Mouse (Mus musculus) bone marrow, adult 2 months (tissue): ENCODE data around the gene Cmc1. TPM values are rescaled to one million over a fixed set of nuclear protein-coding genes. Genes with fewer than 3 reads are reported as not detected.

Experiments used
- H3K27ac ChIP-seq: fragments of 200-500 bp; 2 replicates; pipeline ENCODE4 v1.5.1; 2012; ENCODE audit warnings: low read depth, mild to moderate bottlenecking, control low read depth, inconsistent platforms, low read length; ENCODE audit not compliant: control insufficient read depth, poor library complexity, insufficient read depth
- H3K4me1 ChIP-seq: fragments of 200-500 bp; 2 replicates; pipeline ENCODE4 v1.6.1; 2011; ENCODE audit warnings: low read length; ENCODE audit not compliant: control insufficient read depth, insufficient read depth
- H3K4me3 ChIP-seq: fragments of 200-500 bp; replicated peaks from 2 replicates; pipeline ENCODE3; 2011; ENCODE audit warnings: mild to moderate bottlenecking, low read depth, low read length, control low read depth; ENCODE audit not compliant: control insufficient read depth
- CTCF ChIP-seq: fragments of 200-500 bp; IDR thresholded peaks from 2 replicates; pipeline ENCODE4 v1.5.1; 2011; ENCODE audit warnings: low read length, control low read depth; ENCODE audit not compliant: control insufficient read depth, insufficient read depth
- POLR2A ChIP-seq: fragments of 200-500 bp; IDR thresholded peaks from 2 replicates; pipeline ENCODE4 v1.6.1; 2011; ENCODE audit warnings: low read depth, mild to moderate bottlenecking, control low read depth, low read length, borderline replicate concordance; ENCODE audit not compliant: control insufficient read depth
- WGBS: fragments of 180-500 bp; shearing (Covaris S2); methylation state at CpG from one replicate; pipeline ENCODE4 v1.1.7; 2018; 5-methylcytosine and 5-hydroxymethylcytosine counted together
- polyA plus RNA-seq: library from polyadenylated mRNA; stranded (reverse); fragments of >200 nt; gene quantifications from 2 replicates; pipeline ENCODE4 v1.2.4, GENCODE M21; 2011; ENCODE audit warnings: low replicate concordance; ENCODE audit not compliant: missing spikeins, insufficient read depth, insufficient read length

Gene Cmc1
- polyA plus RNA-seq, 1 experiment, result 22.3 TPM

- 47% methylated on average over 2 of the region's 2 CpGs for WGBS
- Histone ChIP-seq H3K27ac (no peak overlapping the region), H3K4me3 (no peak overlapping the region), H3K4me1 (no peaks in the 10 kb centered on the region)
- TF ChIP-seq CTCF (no peak), POLR2A (no peak)
Observed at GRCm38 (mm10) chr9:118031694-118032093, 118.3 kb downstream of the Cmc1 start.

GRCm38 (mm10) chr9:118030252-118030651 is 119.7 kb downstream of the Cmc1 start:
- WGBS, result 14% methylated on average over 1 of the region's 1 CpGs
- Histone ChIP-seq H3K27ac (no peak overlapping the region), H3K4me1 (no peaks in the 10 kb centered on the region), H3K4me3 (no peak overlapping the region)
- TF ChIP-seq POLR2A (no peak), CTCF (no peak)

GRCm38 (mm10) chr9:118029490-118029889 is 120.5 kb downstream of the Cmc1 start:
- WGBS, result 50% methylated on average over 4 of the region's 4 CpGs
- Histone ChIP-seq H3K27ac (no peak overlapping the region), H3K4me1 (no peaks in the 10 kb centered on the region), H3K4me3 (no peak overlapping the region)
- no peak for TF ChIP-seq POLR2A
- no peak for TF ChIP-seq CTCF

GRCm38 (mm10) chr9:118024966-118025365 is 125.0 kb downstream of the Cmc1 start:
- TF ChIP-seq CTCF, result no peak
- TF ChIP-seq POLR2A, result no peak
- WGBS, result 66% methylated on average over 2 of the region's 2 CpGs
- H3K4me3 ChIP-seq, result no peak overlapping the region
- H3K27ac ChIP-seq, result no peak overlapping the region
- no peaks in the 10 kb centered on the region for H3K4me1 ChIP-seq

Other genes starting within 250 kb of the Cmc1 start
- 27.7 and 38.7 TPM in 2 replicates for gene Azi2, start 109.7 kb downstream of the Cmc1 start, polyA plus RNA-seq